Mouse (Mus musculus): ENCODE measurements around the gene Pum2.
A peak's percentile ranks its signal among the peaks of the same experiment; 100 is the strongest.

Gene Pum2

DNA sequence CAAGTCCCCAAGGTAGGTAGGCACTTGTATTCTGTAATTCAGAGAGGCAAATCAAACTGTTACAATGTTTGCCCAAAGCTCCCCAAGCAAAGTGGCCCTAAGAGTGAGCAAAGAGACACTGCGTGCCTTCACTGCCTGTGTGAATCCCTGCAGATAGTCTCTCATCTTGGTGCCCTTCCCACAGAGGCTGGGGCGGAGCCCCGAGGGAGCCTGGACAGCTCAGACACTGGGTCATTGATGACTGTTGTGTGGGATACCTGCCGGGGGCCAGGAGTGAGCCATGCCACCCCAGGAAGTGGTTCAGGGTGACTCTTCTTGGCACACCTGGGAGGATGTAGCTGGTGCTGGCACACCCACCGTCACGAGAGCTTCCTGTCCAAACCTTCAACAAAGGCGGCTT is 87.1 kb downstream of the Pum2 start:
- no peak for DNase-seq (ENCODE audit: low spot score)

DNA sequence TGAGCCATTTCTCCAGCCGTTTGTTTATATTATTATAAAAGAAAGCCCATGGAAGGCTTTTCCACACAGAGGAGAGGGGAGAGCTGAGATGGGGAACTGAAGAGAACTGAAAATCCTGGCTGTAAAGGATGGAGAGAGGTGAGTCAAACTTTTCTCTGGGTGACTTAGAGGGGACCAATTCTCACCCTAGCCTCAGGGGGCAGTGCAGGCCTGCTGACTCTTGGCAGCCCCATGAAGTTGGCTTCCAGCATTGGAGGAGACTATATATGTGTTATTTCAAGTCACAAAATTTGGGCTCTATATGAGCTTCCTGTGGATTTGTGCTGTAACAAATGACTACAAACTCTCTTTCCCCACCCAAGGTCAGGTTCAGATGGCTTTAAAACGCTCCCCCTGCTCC is 88.7 kb downstream of the Pum2 start:
- no peak for DNase-seq (ENCODE audit: low spot score)

- DNase-seq (ENCODE audit: low spot score) = no peak
Observed at GRCm38 (mm10) chr12:8764221-8764930, 90.4 kb downstream of the Pum2 start.

GRCm38 (mm10) chr12:8770946-8771843 is 97.3 kb downstream of the Pum2 start, which contains the start of gene Sdc1:
Gene Sdc1, plus strand, starts transcription at chr12:8771323.
- DNase-seq (ENCODE audit: low spot score) = peak; percentile 72

- no peak for DNase-seq (ENCODE audit: low spot score)
Observed at GRCm38 (mm10) chr12:8771844-8772380, 98.0 kb downstream of the Pum2 start.

GRCm38 (mm10) chr12:8772451-8773143 is 98.7 kb downstream of the Pum2 start:
- DNase-seq (ENCODE audit: low spot score) = peak; percentile 46

DNA sequence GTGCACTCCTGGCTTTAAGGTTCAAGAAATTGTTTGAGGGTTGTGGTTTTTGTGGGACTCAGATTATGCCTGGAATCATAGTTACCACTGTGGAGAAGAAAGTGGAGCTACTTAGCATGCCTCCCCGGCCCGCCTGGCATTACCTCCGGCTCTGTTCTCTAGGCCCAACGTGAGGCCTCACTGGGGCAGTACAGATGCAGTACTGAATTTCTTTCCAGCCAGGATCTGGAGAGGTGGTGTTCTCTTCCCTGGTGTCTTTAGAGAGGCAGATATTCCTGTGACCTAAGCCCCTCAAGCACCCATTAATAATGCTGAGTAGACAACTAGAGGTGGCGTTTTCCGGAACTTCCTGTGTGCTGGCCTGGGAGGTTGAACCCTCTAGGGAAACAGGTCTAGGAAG is 99.4 kb downstream of the Pum2 start:
- DNase-seq (ENCODE audit: low spot score) = no peak

DNA sequence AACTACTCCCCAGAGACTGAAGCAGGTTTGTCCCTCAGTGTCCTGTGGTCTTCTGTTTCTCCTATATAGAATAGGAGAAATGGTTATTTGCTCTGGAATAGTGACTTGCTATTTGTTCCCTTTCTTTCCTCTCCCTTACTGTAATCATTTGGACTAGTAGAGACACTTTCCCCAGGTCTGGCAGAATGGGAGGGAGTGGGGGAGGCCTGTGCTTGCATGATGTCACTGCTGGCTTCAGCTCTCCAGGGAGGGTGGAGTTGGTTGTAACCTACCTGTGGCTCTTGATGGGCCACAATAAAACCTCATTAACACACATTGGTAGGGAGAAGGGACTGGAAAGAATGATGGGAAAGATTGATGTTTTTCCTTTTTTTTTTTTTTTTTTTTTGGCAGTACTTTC is 100.2 kb downstream of the Pum2 start:
- DNase-seq (ENCODE audit: low spot score) = no peak

DNA sequence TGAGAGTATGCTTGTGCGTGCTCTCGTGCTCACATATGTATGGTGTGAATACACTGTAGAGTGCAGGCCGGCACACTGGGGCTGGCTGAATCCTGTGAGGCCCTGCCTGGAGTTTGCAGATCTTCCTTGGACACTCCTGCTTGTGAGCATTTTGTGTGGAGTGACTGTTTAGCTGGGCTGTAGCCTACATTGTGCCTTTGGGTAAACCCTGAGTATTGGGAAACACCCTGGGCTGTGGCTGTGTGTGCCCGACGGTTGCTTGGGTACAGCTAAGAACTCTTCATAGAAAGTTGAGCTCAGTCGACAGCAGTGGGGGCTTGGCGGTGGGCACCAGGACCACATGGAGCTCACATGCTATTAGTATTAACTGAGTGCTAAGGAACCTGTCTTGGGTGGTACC is 102.3 kb downstream of the Pum2 start:
- no peak for DNase-seq (ENCODE audit: low spot score)

DNA sequence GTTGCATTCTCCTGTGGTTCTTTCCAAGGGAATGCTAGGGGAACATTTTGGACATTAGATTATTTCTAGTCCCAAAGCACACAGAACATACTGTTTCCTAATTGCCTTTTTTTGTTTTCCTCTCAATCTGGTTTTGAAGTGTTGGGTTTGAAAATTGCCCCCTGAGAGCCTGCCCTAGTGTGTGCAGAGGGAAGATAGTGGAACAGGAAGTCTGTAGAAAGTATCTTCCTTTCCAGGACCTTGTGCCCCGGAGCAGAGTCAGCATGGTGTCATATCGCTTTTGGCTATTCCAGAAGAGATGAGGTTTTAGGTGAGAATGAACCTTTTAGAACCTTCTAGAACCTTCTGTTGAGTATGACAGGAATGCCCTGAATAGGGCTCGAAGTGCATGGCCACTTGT is 102.8 kb downstream of the Pum2 start:
- DNase-seq (ENCODE audit: low spot score) = no peak

GRCm38 (mm10) chr12:8778106-8778505 is 104.2 kb downstream of the Pum2 start:
- DNase-seq (ENCODE audit: low spot score) = no peak

DNA sequence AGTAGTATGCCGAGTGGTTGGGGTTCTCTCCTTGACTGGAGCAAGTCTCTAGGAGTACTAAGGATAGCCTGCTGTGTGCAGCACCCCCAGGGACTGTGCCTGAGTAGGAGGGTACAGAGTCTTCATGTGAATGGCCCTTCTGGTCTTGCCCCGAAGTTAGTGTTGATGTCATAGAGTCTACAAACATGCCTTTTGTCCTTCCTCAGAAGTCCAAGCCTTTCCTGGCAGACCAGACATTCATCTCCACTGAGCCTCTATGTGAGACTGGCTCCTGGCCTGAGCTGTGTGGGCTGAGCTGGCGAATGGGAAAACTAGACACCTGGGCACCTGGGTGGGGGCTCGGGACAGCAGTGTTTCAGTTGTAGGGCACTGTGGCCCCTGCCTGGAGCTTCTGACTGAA is 105.9 kb downstream of the Pum2 start:
- no peak for DNase-seq (ENCODE audit: low spot score)

DNA sequence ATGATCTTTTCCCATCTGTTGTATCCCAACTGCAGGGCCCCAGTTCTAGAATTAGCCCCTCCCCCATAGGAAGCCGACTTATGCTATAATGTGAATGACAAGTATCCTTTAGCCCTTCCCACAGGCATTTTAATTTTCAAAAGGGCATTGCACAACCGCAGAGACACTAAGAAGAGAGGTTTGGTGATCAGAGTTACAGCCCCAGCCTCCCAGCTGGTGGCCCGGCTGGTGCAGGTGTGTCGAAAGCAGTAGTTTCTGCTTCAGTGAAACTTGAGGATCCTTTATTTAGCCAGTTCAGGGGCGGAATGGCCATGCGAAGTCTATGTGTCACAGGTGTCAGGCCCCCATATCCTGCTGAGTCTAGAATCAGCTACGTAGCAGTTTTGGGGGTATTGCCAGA is 107.2 kb downstream of the Pum2 start:
- DNase-seq (ENCODE audit: low spot score) = no peak

DNA sequence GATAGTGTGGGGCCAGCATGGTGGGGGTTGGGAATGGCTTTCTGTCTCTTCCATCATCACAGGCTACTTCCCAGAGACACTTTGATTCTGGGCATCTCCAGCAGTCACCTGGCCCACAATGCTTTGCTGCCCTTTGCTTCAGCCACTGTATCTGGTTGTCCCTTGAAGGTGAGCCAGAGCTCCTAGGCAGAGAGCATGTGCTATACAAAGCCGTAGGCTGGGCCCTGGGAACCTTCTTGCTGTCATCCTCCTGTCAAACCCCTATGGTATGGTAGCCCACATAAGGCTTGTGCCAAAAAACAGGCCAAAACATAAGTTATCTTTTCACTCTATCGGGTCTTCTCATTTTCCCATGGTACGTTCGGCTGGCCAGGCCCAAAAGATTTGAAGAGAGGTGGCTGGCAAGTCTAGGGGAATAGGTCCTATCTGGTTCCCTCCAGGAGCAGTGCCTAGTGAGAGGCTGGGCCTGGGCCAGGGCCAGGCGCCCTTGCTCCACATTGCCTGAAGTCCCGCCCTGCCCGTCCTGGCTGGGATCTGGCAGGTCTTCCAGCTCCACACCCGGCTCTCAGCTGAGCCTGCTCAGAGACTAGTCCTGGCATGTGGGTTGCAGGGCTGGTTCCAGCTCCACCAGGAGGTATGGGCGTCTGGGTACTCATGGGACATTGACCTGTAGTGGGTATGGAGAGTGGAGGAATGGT is 107.9 kb downstream of the Pum2 start:
- DNase-seq (ENCODE audit: low spot score) = peak; percentile 42

DNA sequence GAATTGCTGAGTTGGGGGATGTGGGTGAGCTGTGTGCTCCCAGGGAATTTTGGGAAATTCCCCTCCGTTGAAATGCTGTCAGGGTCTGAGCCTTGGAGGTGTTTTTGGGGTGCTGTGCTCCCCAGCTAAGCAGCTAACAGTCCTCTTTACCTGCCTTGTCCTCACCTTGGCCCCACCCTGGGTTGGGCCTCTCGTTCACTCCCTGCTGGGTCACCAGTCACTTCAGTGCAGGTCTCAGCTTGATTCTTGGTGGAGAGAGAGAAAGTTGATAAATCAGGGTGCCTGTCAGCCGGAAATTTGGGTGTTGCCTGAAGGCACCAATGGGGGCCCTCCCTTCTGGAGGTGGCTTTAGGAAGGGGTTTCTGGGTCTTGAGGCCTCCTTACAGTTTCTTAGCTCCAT is 108.6 kb downstream of the Pum2 start:
- no peak for DNase-seq (ENCODE audit: low spot score)

- no peak for DNase-seq (ENCODE audit: low spot score)
Observed at GRCm38 (mm10) chr12:8784189-8784588, 110.3 kb downstream of the Pum2 start.

DNA sequence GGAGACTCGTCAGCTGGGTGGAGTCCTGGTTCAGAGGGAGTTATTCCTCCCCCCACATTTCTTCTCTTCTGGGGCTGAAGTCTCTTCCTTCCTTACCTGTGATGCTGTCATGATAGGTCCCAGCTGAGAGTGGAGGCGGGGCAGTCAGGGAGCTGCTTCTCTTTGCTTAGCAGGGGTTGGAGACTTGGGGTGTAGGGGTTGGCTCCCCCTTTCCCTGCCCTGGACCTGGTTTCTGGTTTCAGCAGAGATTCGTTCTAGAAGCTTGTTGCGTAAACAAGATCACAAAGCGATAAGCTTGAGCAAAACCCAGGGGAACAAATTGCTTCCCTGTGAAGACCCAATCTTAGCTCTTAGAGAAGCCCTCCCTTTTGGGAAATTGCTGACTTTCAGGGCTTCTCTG is 112.5 kb downstream of the Pum2 start:
- no peak for DNase-seq (ENCODE audit: low spot score)

DNA sequence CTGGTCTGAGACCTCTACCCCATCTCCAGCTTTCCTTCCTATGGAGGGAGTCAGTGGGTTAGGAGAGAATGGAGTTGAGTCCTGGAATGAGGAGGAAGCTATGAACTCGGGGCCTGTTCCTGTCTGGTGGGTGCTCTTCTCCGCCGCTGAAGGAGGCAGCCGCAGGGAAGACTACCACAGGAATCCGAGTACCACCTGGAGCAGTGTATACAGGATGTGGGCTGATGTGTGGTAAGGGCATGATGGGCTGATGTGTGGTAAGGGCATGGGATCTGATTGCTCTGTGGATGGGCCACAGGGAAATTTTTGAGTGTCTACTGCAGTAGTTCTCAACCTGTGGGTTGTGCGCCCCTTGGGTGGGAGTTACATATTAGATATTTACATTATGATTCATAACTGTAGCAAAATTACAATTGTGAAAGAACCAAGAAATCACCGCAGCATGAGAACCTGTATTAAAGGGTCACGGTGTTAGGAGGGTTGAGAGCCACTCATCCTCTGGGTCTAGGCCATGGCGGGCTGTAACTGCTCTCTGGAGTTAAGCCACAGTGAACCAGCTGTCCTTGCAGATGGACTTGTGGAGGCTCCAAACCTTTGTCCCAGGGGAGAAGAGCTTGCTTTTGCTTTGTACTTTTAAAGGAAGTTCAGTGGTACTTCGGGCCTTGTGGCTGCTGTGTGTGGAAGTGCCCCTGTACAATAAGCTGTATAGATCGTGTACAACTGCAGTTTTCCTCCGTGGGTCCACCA is 113.2 kb downstream of the Pum2 start:
- DNase-seq (ENCODE audit: low spot score) = no peak

GRCm38 (mm10) chr12:8788469-8788868 is 114.5 kb downstream of the Pum2 start:
- DNase-seq (ENCODE audit: low spot score) = no peak

- DNase-seq (ENCODE audit: low spot score) = no peak
Observed at GRCm38 (mm10) chr12:8790615-8791014, 116.7 kb downstream of the Pum2 start.

DNA sequence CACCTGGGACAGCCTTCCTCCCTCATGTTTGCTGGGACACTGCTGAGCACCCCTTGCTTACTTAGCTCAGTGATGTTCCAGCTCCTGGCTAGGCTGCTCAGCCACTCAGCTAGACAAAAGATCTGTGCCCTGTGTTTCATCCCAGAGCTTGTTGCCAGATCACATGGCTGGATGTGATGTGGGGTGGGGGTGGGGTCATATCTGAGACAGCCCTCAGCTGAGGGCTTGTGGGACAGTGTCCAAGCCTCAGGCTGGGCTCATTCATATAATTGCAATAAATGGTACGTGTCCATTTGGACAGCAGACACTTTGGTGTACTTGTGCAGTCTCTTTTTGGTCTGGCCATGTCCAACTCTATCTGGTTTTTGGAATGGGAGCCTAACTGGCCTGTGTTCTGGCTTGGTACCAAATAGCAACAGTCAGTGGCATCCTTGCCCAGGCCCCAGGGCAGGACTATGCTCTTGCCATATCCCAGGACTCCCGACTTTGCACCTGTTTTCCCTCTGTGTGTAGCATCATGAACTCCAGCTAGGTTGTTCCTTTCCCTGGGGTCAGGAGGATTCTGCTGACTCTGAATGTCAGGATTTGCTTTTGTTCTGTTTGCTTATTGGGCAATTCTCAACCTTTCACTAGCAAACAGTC is 119.6 kb downstream of the Pum2 start:
- DNase-seq (ENCODE audit: low spot score) = no peak

Data from ovary, postnatal 14 days (tissue).